19 mouse cellular contexts compared by ENCODE assay signal in genomic region chr13:73264831-73265230, GRCm38 (mm10). TPM values are rescaled to one million over a fixed set of nuclear protein-coding genes. Genes with fewer than 3 reads are reported as not detected.
A peak's percentile ranks its signal among the peaks of the same experiment; 100 is the strongest.
DNase-seq lines count a peak whose midpoint lies in the region; ATAC-seq and TF ChIP-seq lines count a peak whose summit lies in the region.
"Had no signal": no experiment of that assay in that cellular context is flagged by ENCODE, and none has a peak within 500 bp of the region (broad histone marks: within the 10 kb centered on the region; RNA-seq: fewer than 3 reads in every experiment).

No protein-coding gene starts in this region.

- peak overlapping the region; percentile 67 for H3K4me3 ChIP-seq in heart, embryonic 16.5 days (ENCODE audit: low read length)
- H3K4me3 ChIP-seq in E14TG2a.4 (replicated peaks; ENCODE audit: low read length) = peak overlapping the region; percentile 61
- no peak overlapping the region for H3K4me3 ChIP-seq in hindbrain, postnatal 0 days (ENCODE audit: low read length)
- H3K4me3 ChIP-seq in cerebellum, adult 2 months (replicated peaks; ENCODE audit: insufficient read depth, low read depth, low read length) = no peak overlapping the region
- no peak overlapping the region for H3K4me3 ChIP-seq in lung, postnatal 0 days (ENCODE audit: low read depth, low read length)

- no peak for TF ChIP-seq EP300 in lung, postnatal 0 days (IDR thresholded peaks at IDR 0.05)

- peaks cover 30% of the 10 kb centered on the region for H3K4me1 ChIP-seq in heart, embryonic 16.5 days (ENCODE audit: control insufficient read depth, insufficient read depth, low read length)
- peaks cover 73% of the 10 kb centered on the region for H3K4me1 ChIP-seq in E14TG2a.4 (replicated peaks; ENCODE audit: low read depth, low read length)
- peaks cover 5% of the 10 kb centered on the region; the same call in 1 of the 2 replicates for H3K4me1 ChIP-seq in hindbrain, postnatal 0 days (ENCODE audit: insufficient read depth, low read length)
- H3K4me1 ChIP-seq in cerebellum, adult 2 months (ENCODE audit: control insufficient read depth, insufficient read depth, low read length) = peaks cover 3% of the 10 kb centered on the region; the same call in 1 of the 2 replicates
- H3K4me1 ChIP-seq in lung, postnatal 0 days (ENCODE audit: insufficient read depth, low read depth, low read length) = peaks cover 9% of the 10 kb centered on the region

- H3K9me3 ChIP-seq in heart, embryonic 16.5 days (replicated peaks; ENCODE audit: control insufficient read depth, low read length) = no peaks in the 10 kb centered on the region
- H3K9me3 ChIP-seq in E14TG2a.4 (ENCODE audit: low read length) = no peaks in the 10 kb centered on the region
- H3K9me3 ChIP-seq in hindbrain, postnatal 0 days (ENCODE audit: low read length) = no peaks in the 10 kb centered on the region
- H3K9me3 ChIP-seq in lung, postnatal 0 days (ENCODE audit: low read length) = no peaks in the 10 kb centered on the region
- H3K9me3 ChIP-seq: megakaryocyte, embryonic 14.5 days; stomach, embryonic 15.5 days had no signal

- DNase-seq in heart, adult 8-10 months (ENCODE audit: low spot score) = no peak
- DNase-seq in brain, embryonic 14.5 days (ENCODE audit: low read depth) = peak; percentile 28
- DNase-seq in hindbrain, postnatal 0 days (ENCODE audit: low spot score) = no peak
- DNase-seq in cerebellum, adult 2 months = no peak
- DNase-seq in lung, postnatal 0 days (ENCODE audit: low spot score) = no peak
- DNase-seq: cerebellum, adult 11 months; kidney, adult 9 months; right cerebral cortex, postnatal 25 days; thymus, postnatal 14 days had no signal

- peaks cover 6% of the 10 kb centered on the region; the same call in 1 of the 2 replicates for H3K36me3 ChIP-seq in heart, embryonic 16.5 days (ENCODE audit: control insufficient read depth, insufficient read depth)
- H3K36me3 ChIP-seq in E14TG2a.4 (ENCODE audit: insufficient read depth, low read length) = no peaks in the 10 kb centered on the region
- H3K36me3 ChIP-seq in hindbrain, postnatal 0 days (ENCODE audit: insufficient read depth, low read length) = no peaks in the 10 kb centered on the region
- H3K36me3 ChIP-seq in lung, postnatal 0 days (ENCODE audit: insufficient read depth, low read length) = no peaks in the 10 kb centered on the region
- H3K36me3 ChIP-seq: stomach, embryonic 15.5 days had no signal

- no peak for TF ChIP-seq CTCF in E14TG2a.4 (conservative IDR thresholded peaks at IDR 0.05; ENCODE audit: low read length)
- TF ChIP-seq CTCF in brain, embryonic 14.5 days (IDR thresholded peaks at IDR 0.05; ENCODE audit: borderline replicate concordance, extremely low read depth, insufficient read depth, insufficient read length) = no peak
- 0 out of 2 replicates have a peak, but pooled peaks have one; percentile 2 for TF ChIP-seq CTCF in hindbrain, postnatal 0 days (IDR thresholded peaks at IDR 0.05; ENCODE audit: low read depth)
- TF ChIP-seq CTCF in cerebellum, adult 2 months (IDR thresholded peaks at IDR 0.05; ENCODE audit: borderline replicate concordance, insufficient read depth, low read depth, low read length) = no peak
- no peak for TF ChIP-seq CTCF in lung, postnatal 0 days (IDR thresholded peaks at IDR 0.05)

- H3K27me3 ChIP-seq in heart, embryonic 16.5 days (ENCODE audit: control insufficient read depth, insufficient read depth, low read length) = peaks cover 82% of the 10 kb centered on the region
- H3K27me3 ChIP-seq in E14TG2a.4 (ENCODE audit: insufficient read depth, low read length) = peaks cover 97% of the 10 kb centered on the region
- peaks cover 88% of the 10 kb centered on the region for H3K27me3 ChIP-seq in hindbrain, postnatal 0 days (ENCODE audit: insufficient read depth, low read length)
- H3K27me3 ChIP-seq in cerebellum, adult 2 months (ENCODE audit: control insufficient read depth, insufficient read depth, low read length) = peaks cover 15% of the 10 kb centered on the region; the same call in 1 of the 2 replicates
- H3K27me3 ChIP-seq in lung, postnatal 0 days (replicated peaks; ENCODE audit: insufficient read depth, low read length) = peaks cover 90% of the 10 kb centered on the region

- ATAC-seq in heart, embryonic 16.5 days (replicated peaks; ENCODE audit: extremely low read depth, insufficient read depth, low FRiP score) = no peak
- no peak for ATAC-seq in hindbrain, postnatal 0 days
- ATAC-seq in lung, postnatal 0 days = no peak
- ATAC-seq: activated CD4-positive, CD25-positive, alpha-beta regulatory T cell, adult 4 months had no signal

- peak overlapping the region; percentile 96 for H3K27ac ChIP-seq in heart, embryonic 16.5 days (ENCODE audit: low read length)
- no peak overlapping the region for H3K27ac ChIP-seq in hindbrain, postnatal 0 days
- no peak overlapping the region for H3K27ac ChIP-seq in cerebellum, adult 2 months (ENCODE audit: insufficient read depth, low read length)
- H3K27ac ChIP-seq in lung, postnatal 0 days (ENCODE audit: low read length) = no peak overlapping the region
- H3K27ac ChIP-seq: stomach, embryonic 15.5 days had no signal

- TF ChIP-seq POLR2A in brain, embryonic 14.5 days (IDR thresholded peaks at IDR 0.05; ENCODE audit: borderline replicate concordance, extremely low read depth, insufficient read depth, insufficient read length, poor library complexity, severe bottlenecking) = no peak
- TF ChIP-seq POLR2A in cerebellum, adult 2 months (IDR thresholded peaks at IDR 0.05; ENCODE audit: borderline replicate concordance, insufficient read depth, low read length) = no peak

- 20% methylated on average over 8 of the region's 8 CpGs for WGBS in heart, embryonic 16.5 days
- WGBS in hindbrain, postnatal 0 days = 20% methylated on average over 8 of the region's 8 CpGs
- WGBS in cerebellum, adult 2 months = 51% methylated on average over 8 of the region's 8 CpGs
- 32% methylated on average over 8 of the region's 8 CpGs for WGBS in lung, postnatal 0 days

- H3K4me2 ChIP-seq in heart, embryonic 16.5 days (ENCODE audit: low read depth, low read length) = peak overlapping the region; percentile 74
- no peak overlapping the region for H3K4me2 ChIP-seq in hindbrain, postnatal 0 days (ENCODE audit: low read depth, low read length)
- no peak overlapping the region for H3K4me2 ChIP-seq in lung, postnatal 0 days (replicated peaks; ENCODE audit: low read depth, low read length)

- peak overlapping the region; percentile 86 for H3K9ac ChIP-seq in heart, embryonic 16.5 days (ENCODE audit: low read length)
- no peak overlapping the region for H3K9ac ChIP-seq in hindbrain, postnatal 0 days (replicated peaks; ENCODE audit: low read length)
- no peak overlapping the region for H3K9ac ChIP-seq in lung, postnatal 0 days (replicated peaks; ENCODE audit: low read depth)
- H3K9ac ChIP-seq: stomach, embryonic 15.5 days had no signal

RNA-seq across cellular contexts. Expression of gene Irx4, which starts 4.6 kb away (rescaled TPM):
- 42.2 and 50.2 TPM in 2 replicates for polyA plus RNA-seq in heart, embryonic 16.5 days (2015; fragmentation: Nextera tagmentation; extraction: Ambion mirVana)
- total RNA-seq in heart, adult 8-10 months (2022) = 10 to 100 TPM; 27.8 to 34.9 (median 32.4) TPM
- polyA plus RNA-seq in brain, embryonic 14.5 days (2012; rRNA removed) = 0.90 and 4.7 TPM in 2 replicates
- 4.6 and 5.1 TPM in 2 replicates for total RNA-seq in hindbrain, postnatal 0 days (2014; rRNA removed)
- polyA plus RNA-seq in hindbrain, postnatal 0 days (2015; fragmentation: Nextera tagmentation; extraction: Ambion mirVana) = 3.1 and 3.8 TPM in 2 replicates
- polyA plus RNA-seq in cerebellum, adult 2 months (2012; rRNA removed) = 0.43 and 0.70 TPM in 2 replicates
- polyA plus RNA-seq in lung, postnatal 0 days (2015; fragmentation: Nextera tagmentation; extraction: Ambion mirVana) = not detected in 2 replicates
- total RNA-seq: common myeloid progenitor, adult 5-6 weeks; granulocyte monocyte progenitor cell, adult 5-6 weeks; layer of hippocampus, adult 18-20 months; left cerebral cortex, adult 8-10 months had no signal
- polyA plus RNA-seq: activated CD4-positive, CD25-positive, alpha-beta regulatory T cell, adult 4 months; liver, embryonic 11.5 days had no signal

Comparison
In these comparisons a context has a peak if more than half of its experiments do, and no peak if none do; other contexts are left out.
1. H3K4me3 ChIP-seq: peak in heart, embryonic 16.5 days (single experiment) and E14TG2a.4 (single experiment); none in hindbrain, postnatal 0 days (single experiment), cerebellum, adult 2 months (single experiment) and lung, postnatal 0 days (single experiment).